ENCODE assay signal across 10 mouse cellular contexts in genomic region chr4:83428845-83429244, GRCm38 (mm10). TPM values are rescaled to one million over a fixed set of nuclear protein-coding genes. Genes with fewer than 3 reads are reported as not detected.
DNase-seq lines count a peak whose midpoint lies in the region; ATAC-seq and TF ChIP-seq lines count a peak whose summit lies in the region.
"Had no signal": no experiment of that assay in that cellular context is flagged by ENCODE, and none has a peak within 500 bp of the region (broad histone marks: within the 10 kb centered on the region; RNA-seq: fewer than 3 reads in every experiment).

No protein-coding gene starts in this region.

- WGBS in forebrain, postnatal 0 days = 93% methylated on average over 4 of the region's 4 CpGs
- WGBS in forebrain, embryonic 13.5 days = 91% methylated on average over 4 of the region's 4 CpGs

- peaks cover 37% of the 10 kb centered on the region for H3K36me3 ChIP-seq in forebrain, postnatal 0 days (ENCODE audit: insufficient read depth)
- H3K36me3 ChIP-seq in forebrain, embryonic 13.5 days (ENCODE audit: poor library complexity, severe bottlenecking) = peaks cover 81% of the 10 kb centered on the region

- no peaks in the 10 kb centered on the region for H3K27me3 ChIP-seq in forebrain, postnatal 0 days (ENCODE audit: insufficient read depth, low read length)
- H3K27me3 ChIP-seq in forebrain, embryonic 13.5 days = no peaks in the 10 kb centered on the region
- H3K27me3 ChIP-seq: limb, embryonic 15.5 days had no signal

- no peak overlapping the region for H3K9ac ChIP-seq in forebrain, postnatal 0 days
- no peak overlapping the region for H3K9ac ChIP-seq in forebrain, embryonic 13.5 days
- H3K9ac ChIP-seq: limb, embryonic 15.5 days had no signal

- TF ChIP-seq CTCF in forebrain, postnatal 0 days (IDR thresholded peaks at IDR 0.05; ENCODE audit: low read depth) = peak; percentile 37

- ATAC-seq in forebrain, postnatal 0 days = no peak
- ATAC-seq in forebrain, embryonic 13.5 days = no peak
- ATAC-seq in common myeloid progenitor, adult 5-6 weeks (replicated peaks; ENCODE audit: low read depth, poor library complexity, severe bottlenecking) = peak; percentile 71
- ATAC-seq: intestine, embryonic 16.5 days had no signal

- H3K9me3 ChIP-seq in forebrain, postnatal 0 days (ENCODE audit: low read length) = no peaks in the 10 kb centered on the region
- H3K9me3 ChIP-seq in forebrain, embryonic 13.5 days (replicated peaks) = no peaks in the 10 kb centered on the region
- H3K9me3 ChIP-seq: limb, embryonic 15.5 days had no signal

- H3K27ac ChIP-seq in forebrain, postnatal 0 days (ENCODE audit: low read depth, low read length) = no peak overlapping the region
- no peak overlapping the region for H3K27ac ChIP-seq in forebrain, embryonic 13.5 days
- H3K27ac ChIP-seq: limb, embryonic 15.5 days had no signal

- no peak overlapping the region for H3K4me3 ChIP-seq in forebrain, postnatal 0 days (ENCODE audit: low read depth, low read length)
- H3K4me3 ChIP-seq in forebrain, embryonic 13.5 days = no peak overlapping the region
- H3K4me3 ChIP-seq: limb, embryonic 15.5 days had no signal

- H3K4me1 ChIP-seq in forebrain, postnatal 0 days (ENCODE audit: insufficient read depth) = no peaks in the 10 kb centered on the region
- no peaks in the 10 kb centered on the region for H3K4me1 ChIP-seq in forebrain, embryonic 13.5 days
- H3K4me1 ChIP-seq: limb, embryonic 15.5 days had no signal

- no peak overlapping the region for H3K4me2 ChIP-seq in forebrain, postnatal 0 days (ENCODE audit: low read depth)
- no peak overlapping the region for H3K4me2 ChIP-seq in forebrain, embryonic 13.5 days
- H3K4me2 ChIP-seq: limb, embryonic 15.5 days had no signal

- DNase-seq in forebrain, postnatal 0 days = peak; percentile 21
- peak; percentile 7 for DNase-seq in lung, postnatal 10 days
- DNase-seq in lung, postnatal 14 days = no peak
- peak; percentile 37 for DNase-seq in thymus, postnatal 25 days
- no peak for DNase-seq in urinary bladder, adult 18-20 months (ENCODE audit: low spot score in 2 of 2)
- no peak for DNase-seq in layer of hippocampus, postnatal 14 days (ENCODE audit: low spot score in 2 of 2)

RNA-seq across cellular contexts. Expression of gene Snapc3, which starts 11.3 kb away (rescaled TPM):
- total RNA-seq in forebrain, postnatal 0 days (2014; rRNA removed) = 56.6 and 60.9 TPM in 2 replicates
- polyA plus RNA-seq in forebrain, postnatal 0 days (2015; fragmentation: Nextera tagmentation; extraction: Ambion mirVana) = 42.3 and 44.0 TPM in 2 replicates
- polyA plus RNA-seq in forebrain, embryonic 13.5 days (2015; fragmentation: Nextera tagmentation; extraction: Ambion mirVana) = 90.3 and 93.4 TPM in 2 replicates
- total RNA-seq in common myeloid progenitor, adult 5-6 weeks (2017) = 30.0 and 53.6 TPM in 2 replicates
- total RNA-seq in layer of hippocampus, postnatal 14 days (2021) = 10 to 100 TPM; 38.7 to 40.9 TPM

RNA-seq across cellular contexts. Expression of gene Psip1, which starts 57.4 kb away (rescaled TPM):
- 248 and 298 TPM in 2 replicates for total RNA-seq in forebrain, postnatal 0 days (2014; rRNA removed)
- polyA plus RNA-seq in forebrain, postnatal 0 days (2015; fragmentation: Nextera tagmentation; extraction: Ambion mirVana) = 284 and 309 TPM in 2 replicates
- 345 and 371 TPM in 2 replicates for polyA plus RNA-seq in forebrain, embryonic 13.5 days (2015; fragmentation: Nextera tagmentation; extraction: Ambion mirVana)
- total RNA-seq in common myeloid progenitor, adult 5-6 weeks (2017) = 299 and 303 TPM in 2 replicates
- total RNA-seq in layer of hippocampus, postnatal 14 days (2021) = 100 to 1,000 TPM; 198 to 203 TPM

Comparison
In these comparisons a context has a peak if more than half of its experiments do, and no peak if none do; other contexts are left out.
1. DNase-seq: peak in forebrain, postnatal 0 days (single experiment), lung, postnatal 10 days (single experiment) and thymus, postnatal 25 days (single experiment); none in lung, postnatal 14 days (single experiment), urinary bladder, adult 18-20 months (0 of 2) and layer of hippocampus, postnatal 14 days (0 of 2).